Mouse (Mus musculus) E14TG2a.4 (cell line): ENCODE measurements around the gene Stam.
"Not testable (repeated sequence)": the region's sequence is repeated elsewhere in the genome, so short reads cannot be mapped to it uniquely, and the experiment has no call there.

Source experiments
- CTCF ChIP-seq: conservative IDR thresholded peaks from 2 replicates; pipeline ENCODE4 v1.5.1; 2014; ENCODE audit warnings: low read length
- POU5F1 ChIP-seq: IDR thresholded peaks from 2 replicates; pipeline ENCODE4 v1.6.1; 2014; ENCODE audit warnings: low read length, borderline replicate concordance

GRCm38 (mm10) chr2:14078527-14078926 lies 4.6 kb downstream of the Stam start:
- TF ChIP-seq CTCF, POU5F1: not testable (repeated sequence)
